Mouse (Mus musculus) ES-Bruce4 (cell line): ENCODE measurements around the gene Dock9.

Experiments used
- CTCF ChIP-seq: IDR thresholded peaks from one replicate; pipeline ENCODE4 v1.8.1; 2011; ENCODE audit warnings: low read depth, low read length
- POLR2A ChIP-seq: IDR thresholded peaks from one replicate; pipeline ENCODE4 v1.8.1; 2011; ENCODE audit warnings: low read length; ENCODE audit not compliant: insufficient read depth

DNA sequence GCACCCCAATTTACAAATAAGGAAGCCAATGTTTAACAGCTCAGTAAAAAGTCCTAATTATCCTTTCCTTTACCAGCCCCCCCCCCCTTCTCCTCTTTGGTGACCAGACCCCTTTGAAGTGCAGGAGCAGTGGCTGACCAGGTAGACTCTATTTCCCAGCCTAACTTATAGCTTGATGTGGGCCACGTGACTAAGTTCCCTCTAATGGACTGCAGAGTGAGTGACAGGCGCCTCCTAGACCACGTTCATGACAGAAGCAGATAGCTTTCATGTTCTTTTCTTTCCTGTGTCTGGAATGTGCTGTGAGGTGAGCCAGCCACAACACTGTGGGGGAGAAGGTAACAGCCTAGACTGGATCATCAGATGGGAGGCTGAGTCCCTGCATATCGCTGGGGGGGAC, 186.1 kb downstream of the Dock9 start:
- TF ChIP-seq CTCF (no peak), POLR2A (no peak)
